Mouse (Mus musculus) ES-E14 (cell line): ENCODE data around the gene Map7d1. TPM values are rescaled to one million over a fixed set of nuclear protein-coding genes. Genes with fewer than 3 reads are reported as not detected.

ENCODE experiments used
- DNase-seq: peaks from one replicate; pipeline ENCODE4 v3.0.0-alpha.2; 2013; ENCODE audit warnings: low read depth, low spot score
- H3K27ac ChIP-seq: 2 replicates; pipeline ENCODE4 v1.5.1; 2012; ENCODE audit warnings: low read depth, mild to moderate bottlenecking, low read length, moderate library complexity, mixed read lengths; ENCODE audit not compliant: poor library complexity, insufficient read depth, severe bottlenecking
- H3K36me3 ChIP-seq: 2 replicates; pipeline ENCODE4 v1.6.1; 2012; ENCODE audit warnings: mild to moderate bottlenecking, low read length, moderate library complexity, mixed read lengths; ENCODE audit not compliant: control insufficient read depth, poor library complexity, insufficient read depth, severe bottlenecking
- H3K4me1 ChIP-seq, 2 experiments: fragments of 150-350 bp in 1 of 2; sonication (generic) in 1 of 2; 2 replicates each; pipeline ENCODE4 v1.6.1; 2012; ENCODE audit warnings: low read length in 2 of 2, mild to moderate bottlenecking in 1 of 2, mixed read lengths in 1 of 2; ENCODE audit not compliant: control insufficient read depth in 2 of 2, insufficient read depth in 2 of 2, poor library complexity in 1 of 2
- H3K4me3 ChIP-seq, 2 experiments: fragments of 150-350 bp in 1 of 2; sonication (generic) in 1 of 2; 2 replicates each; pipeline ENCODE4 v1.5.1; 2012; ENCODE audit warnings: low read length in 2 of 2, low read depth in 1 of 2, mild to moderate bottlenecking in 1 of 2, mixed read lengths in 1 of 2; ENCODE audit not compliant: insufficient read depth in 1 of 2, poor library complexity in 1 of 2, severe bottlenecking in 1 of 2
- H3K9ac ChIP-seq: 2 replicates; pipeline ENCODE4 v1.6.1; 2012; ENCODE audit warnings: low read depth, mild to moderate bottlenecking, low read length, mixed read lengths; ENCODE audit not compliant: poor library complexity, insufficient read depth, severe bottlenecking
- H3K9me3 ChIP-seq: fragments of 150-350 bp; sonication (generic); 2 replicates; pipeline ENCODE4 v1.6.1; 2012; ENCODE audit warnings: low read depth, mild to moderate bottlenecking, low read length; ENCODE audit not compliant: control insufficient read depth, insufficient read depth
- CHD2 ChIP-seq: IDR thresholded peaks from 2 replicates; pipeline ENCODE4 v1.6.1; 2014; ENCODE audit warnings: mild to moderate bottlenecking, low read depth, low read length, inconsistent platforms
- HCFC1 ChIP-seq: IDR thresholded peaks from 2 replicates; pipeline ENCODE4 v1.6.1; 2012; ENCODE audit warnings: low read length, inconsistent platforms, borderline replicate concordance; ENCODE audit not compliant: insufficient read depth
- MAFK ChIP-seq: IDR thresholded peaks from 2 replicates; pipeline ENCODE4 v1.6.1; 2014; ENCODE audit warnings: mild to moderate bottlenecking, low read depth, low read length, inconsistent platforms; ENCODE audit not compliant: insufficient read depth
- ZC3H11A ChIP-seq: IDR thresholded peaks from 2 replicates; pipeline ENCODE4 v1.6.1; 2012; ENCODE audit warnings: low read depth, mild to moderate bottlenecking, inconsistent platforms, low read length, borderline replicate concordance
- ZNF384 ChIP-seq: IDR thresholded peaks from 2 replicates; pipeline ENCODE4 v1.6.1; 2012; ENCODE audit warnings: low read depth, low read length, inconsistent platforms
- in situ Hi-C, 2 experiments: fragments of 600-800 bp; cut with MboI; formaldehyde crosslinking; loops; one replicate each; pipeline ENCODE4 v1.15.1; 2025; ENCODE audit warnings: low sequenced_read_pairs in 2 of 2, inconsistent platforms in 1 of 2; ENCODE audit not compliant: unreplicated experiment in 2 of 2
- total RNA-seq: library from RNA; depleted of rRNA; stranded (reverse); fragments of 300-350 nt; gene quantifications from 2 replicates; pipeline ENCODE4 v1.2.3, GENCODE M21; 2012; rRNA removed

Gene Map7d1
- total RNA-seq, 1 experiment = 27.1 TPM

GRCm38 (mm10) chr4:126187096-126187495 is 69.0 kb downstream of the Map7d1 start:
- DNase-seq = no peak
- no peak overlapping the region for H3K4me3 ChIP-seq
- H3K27ac ChIP-seq = no peak overlapping the region
- H3K9ac ChIP-seq = no peak overlapping the region
- in situ Hi-C loops = no loop called here
- TF ChIP-seq ZNF384 = no peak
- no peak for TF ChIP-seq ZC3H11A
- no peak for TF ChIP-seq HCFC1
- no peak for TF ChIP-seq CHD2
- no peak for TF ChIP-seq MAFK
- peaks cover 13% of the 10 kb centered on the region for H3K36me3 ChIP-seq
- H3K4me1 ChIP-seq = peaks cover 0 to 1% of the 10 kb centered on the region in 2 experiments; a peak in 1 of 4 replicates
- no peaks in the 10 kb centered on the region for H3K9me3 ChIP-seq

GRCm38 (mm10) chr4:126183034-126183433 is 73.1 kb downstream of the Map7d1 start:
- Histone ChIP-seq H3K4me1 (peaks cover 2 to 6% of the 10 kb centered on the region in 2 experiments; a peak in 2 of 4 replicates), H3K27ac (no peak overlapping the region), H3K9ac (no peak overlapping the region), H3K36me3 (peaks cover 31% of the 10 kb centered on the region), H3K4me3 (no peak overlapping the region), H3K9me3 (no peaks in the 10 kb centered on the region)
- in situ Hi-C loops = no loop called here
- no peak for TF ChIP-seq HCFC1
- TF ChIP-seq ZNF384 = no peak
- no peak for TF ChIP-seq ZC3H11A
- TF ChIP-seq MAFK = no peak
- TF ChIP-seq CHD2 = no peak
- no peak for DNase-seq

Other genes starting within 250 kb of the Map7d1 start
- gene Csf3r, start 231.8 kb downstream of the Map7d1 start, total RNA-seq = 0.11 and 0.18 TPM in 2 replicates
- 57.6 and 61.1 TPM in 2 replicates for gene Mrps15, start 209.4 kb downstream of the Map7d1 start, total RNA-seq
- 5.9 and 7.2 TPM in 2 replicates for gene Oscp1, start 197.8 kb downstream of the Map7d1 start, total RNA-seq
- gene Lsm10, start 159.7 kb downstream of the Map7d1 start, total RNA-seq = 15.0 and 21.8 TPM in 2 replicates
- 20.1 and 20.2 TPM in 2 replicates for gene Stk40, start 152.4 kb downstream of the Map7d1 start, total RNA-seq
- gene Eva1b, start 108.6 kb downstream of the Map7d1 start, total RNA-seq = 44.2 and 48.7 TPM in 2 replicates
- gene Sh3d21, start 92.9 kb downstream of the Map7d1 start, total RNA-seq = 2.4 and 3.0 TPM in 2 replicates
- gene Thrap3, start 53.6 kb downstream of the Map7d1 start, total RNA-seq = 202 and 211 TPM in 2 replicates
- 54.8 and 54.9 TPM in 2 replicates for gene Trappc3, start 6.0 kb upstream of the Map7d1 start, total RNA-seq
- 3.7 and 3.8 TPM in 2 replicates for gene Col8a2, start 30.4 kb upstream of the Map7d1 start, total RNA-seq
- 50.5 and 56.9 TPM in 2 replicates for gene Adprhl2, start 65.4 kb upstream of the Map7d1 start, total RNA-seq
- 1.7 and 2.9 TPM in 2 replicates for gene Tekt2, start 69.3 kb upstream of the Map7d1 start, total RNA-seq
- 17.6 and 17.8 TPM in 2 replicates for gene Ago3, start 173.2 kb upstream of the Map7d1 start, total RNA-seq
- gene Ago1, start 212.2 kb upstream of the Map7d1 start, total RNA-seq = 15.8 and 22.6 TPM in 2 replicates